Mouse (Mus musculus): ENCODE measurements around the gene Ngrn. TPM values are rescaled to one million over a fixed set of nuclear protein-coding genes. Genes with fewer than 3 reads are reported as not detected.

Ngrn gene
- polyA plus RNA-seq, 1 experiment from 2014 or later: 25.4 TPM

DNA sequence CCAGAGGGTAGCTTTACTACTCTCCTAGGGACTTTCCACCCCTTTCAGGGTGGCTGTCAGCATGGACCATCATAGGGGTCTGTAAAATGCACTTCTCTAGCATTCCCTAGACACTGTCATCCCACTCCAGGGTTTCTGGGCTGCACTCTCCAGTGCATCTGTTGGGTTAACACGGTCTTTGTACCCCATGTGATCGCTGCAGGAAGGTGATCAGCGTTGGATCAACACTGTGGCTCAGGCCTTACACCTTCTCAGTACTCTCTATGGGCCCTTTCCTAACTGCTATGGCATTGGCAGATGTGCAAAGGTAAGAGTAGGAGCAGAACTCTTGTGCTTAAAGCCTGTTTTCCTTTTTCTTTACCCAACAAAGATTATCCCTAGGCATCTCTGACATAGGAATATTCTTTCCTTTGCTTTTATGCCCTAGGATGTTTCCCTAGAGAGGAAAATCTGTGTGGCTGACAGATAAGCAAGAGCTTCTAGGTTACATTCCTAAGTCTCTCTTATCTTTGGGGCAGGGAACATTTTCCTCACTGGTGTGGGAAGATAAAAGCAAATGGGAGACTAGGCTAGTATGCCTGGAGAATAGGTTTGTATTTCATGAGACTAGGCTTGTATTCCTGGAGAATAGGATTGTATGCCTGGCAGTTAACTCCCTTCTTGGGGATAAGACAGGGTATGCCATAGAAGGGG lies 22.4 kb downstream of the Ngrn start:
- Histone ChIP-seq H3K9me3 (replicated peaks) (no peaks in the 10 kb centered on the region), H3K4me2 (peak overlapping the region; percentile 6; the same call in 1 of the 2 replicates), H3K9ac (no peak overlapping the region), H3K27ac (replicated peaks) (peak overlapping the region; percentile 51; the same call in 1 of the 2 replicates), H3K4me1 (replicated peaks) (peaks cover 26% of the 10 kb centered on the region), H3K27me3 (no peaks in the 10 kb centered on the region), H3K36me3 (replicated peaks) (peaks cover 71% of the 10 kb centered on the region), H3K4me3 (replicated peaks) (no peak overlapping the region)
- peak; percentile 33 for ATAC-seq (ENCODE audit: insufficient read depth)
- 71% methylated on average over 3 of the region's 3 CpGs for WGBS (ENCODE audit: insufficient replicate concordance)

DNA sequence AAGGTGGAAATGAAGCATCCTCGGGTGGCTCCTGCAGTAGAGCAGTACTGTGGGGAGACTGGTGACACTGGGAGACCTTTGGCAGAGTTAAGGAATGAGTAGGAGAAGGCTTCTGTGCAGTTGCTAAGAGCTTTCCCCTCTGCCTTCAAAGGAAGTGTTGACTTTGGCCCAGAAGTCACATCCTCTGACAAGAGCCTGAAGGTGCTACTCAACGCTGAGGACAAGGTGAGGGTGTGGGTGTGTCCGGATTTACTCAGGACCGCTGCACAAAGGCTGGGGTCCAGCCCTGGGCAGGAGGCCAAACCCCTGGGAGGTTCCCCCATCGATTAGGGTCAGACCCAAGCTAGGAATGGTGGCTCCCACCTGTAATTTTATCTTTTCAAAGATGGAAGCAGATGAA lies 23.4 kb downstream of the Ngrn start:
- Histone ChIP-seq H3K4me3 (replicated peaks) (no peak overlapping the region), H3K27ac (replicated peaks) (no peak overlapping the region), H3K4me1 (replicated peaks) (peaks cover 22% of the 10 kb centered on the region), H3K4me2 (no peak overlapping the region), H3K9me3 (replicated peaks) (no peaks in the 10 kb centered on the region), H3K27me3 (no peaks in the 10 kb centered on the region), H3K9ac (no peak overlapping the region), H3K36me3 (replicated peaks) (peaks cover 76% of the 10 kb centered on the region)
- 81% methylated on average over 5 of the region's 5 CpGs for WGBS (ENCODE audit: insufficient replicate concordance)
- no peak for ATAC-seq (ENCODE audit: insufficient read depth)

DNA sequence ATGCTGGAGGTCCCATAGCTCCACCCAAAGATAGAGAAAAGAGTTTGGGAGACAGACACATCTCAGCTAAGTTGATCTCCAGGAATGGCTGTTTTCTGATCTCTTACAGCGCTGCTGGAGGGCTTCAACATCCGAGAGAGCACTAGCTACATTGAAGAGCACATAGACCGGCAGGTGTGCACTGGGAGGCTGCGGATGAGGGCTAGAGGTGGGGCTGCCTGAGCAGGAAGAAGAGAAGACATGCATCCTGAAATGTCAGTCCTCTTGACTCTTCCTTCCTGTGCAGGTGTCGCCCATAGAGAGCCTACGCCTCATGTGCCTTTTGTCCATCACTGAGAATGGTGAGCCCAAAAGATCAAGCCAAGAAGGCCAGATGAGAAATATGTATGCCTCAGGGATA lies 24.7 kb downstream of the Ngrn start:
- WGBS (ENCODE audit: insufficient replicate concordance): 88% methylated on average over 6 of the region's 6 CpGs
- Histone ChIP-seq H3K9me3 (replicated peaks) (no peaks in the 10 kb centered on the region), H3K36me3 (replicated peaks) (peaks cover 70% of the 10 kb centered on the region)

DNA sequence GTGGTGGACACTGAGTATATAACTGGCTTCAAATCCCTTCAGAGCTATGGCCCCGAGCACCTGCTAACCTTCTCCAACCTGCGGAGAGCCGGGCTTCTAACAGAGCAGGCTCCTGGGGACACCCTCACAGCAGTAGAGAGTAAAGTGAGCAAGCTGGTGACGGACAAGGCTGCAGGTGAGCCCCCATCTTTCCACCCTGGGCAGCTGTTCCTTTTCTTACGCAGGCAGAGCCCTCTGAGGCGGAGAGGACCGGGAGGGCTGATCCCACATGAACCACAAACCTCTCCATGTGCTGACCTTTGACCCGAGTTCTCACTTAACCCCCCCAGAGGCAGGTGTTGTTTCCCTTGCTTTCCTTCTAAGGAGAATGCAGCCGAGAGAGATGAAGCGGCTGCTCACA lies 26.7 kb downstream of the Ngrn start:
- H3K4me1 ChIP-seq (replicated peaks): peaks cover 31% of the 10 kb centered on the region
- no peak overlapping the region for H3K9ac ChIP-seq
- no peak overlapping the region for H3K4me3 ChIP-seq (replicated peaks)
- H3K4me2 ChIP-seq: no peak overlapping the region
- peaks cover 61% of the 10 kb centered on the region for H3K36me3 ChIP-seq (replicated peaks)
- no peaks in the 10 kb centered on the region for H3K27me3 ChIP-seq
- 72% methylated on average over 10 of the region's 10 CpGs for WGBS (ENCODE audit: insufficient replicate concordance)
- H3K27ac ChIP-seq (replicated peaks): no peak overlapping the region
- ATAC-seq (ENCODE audit: insufficient read depth): no peak
- H3K9me3 ChIP-seq (replicated peaks): no peaks in the 10 kb centered on the region

More for the DNA sequence above, 24.7 kb downstream of the Ngrn start:
- Histone ChIP-seq H3K4me2 (no peak overlapping the region), H3K27ac (replicated peaks) (0 out of 2 replicates have a peak overlapping the region, but pooled peaks have one; percentile 14), H3K27me3 (no peaks in the 10 kb centered on the region), H3K4me3 (replicated peaks) (no peak overlapping the region), H3K9ac (no peak overlapping the region), H3K4me1 (replicated peaks) (peaks cover 22% of the 10 kb centered on the region)
- ATAC-seq (ENCODE audit: insufficient read depth): no peak

DNA sequence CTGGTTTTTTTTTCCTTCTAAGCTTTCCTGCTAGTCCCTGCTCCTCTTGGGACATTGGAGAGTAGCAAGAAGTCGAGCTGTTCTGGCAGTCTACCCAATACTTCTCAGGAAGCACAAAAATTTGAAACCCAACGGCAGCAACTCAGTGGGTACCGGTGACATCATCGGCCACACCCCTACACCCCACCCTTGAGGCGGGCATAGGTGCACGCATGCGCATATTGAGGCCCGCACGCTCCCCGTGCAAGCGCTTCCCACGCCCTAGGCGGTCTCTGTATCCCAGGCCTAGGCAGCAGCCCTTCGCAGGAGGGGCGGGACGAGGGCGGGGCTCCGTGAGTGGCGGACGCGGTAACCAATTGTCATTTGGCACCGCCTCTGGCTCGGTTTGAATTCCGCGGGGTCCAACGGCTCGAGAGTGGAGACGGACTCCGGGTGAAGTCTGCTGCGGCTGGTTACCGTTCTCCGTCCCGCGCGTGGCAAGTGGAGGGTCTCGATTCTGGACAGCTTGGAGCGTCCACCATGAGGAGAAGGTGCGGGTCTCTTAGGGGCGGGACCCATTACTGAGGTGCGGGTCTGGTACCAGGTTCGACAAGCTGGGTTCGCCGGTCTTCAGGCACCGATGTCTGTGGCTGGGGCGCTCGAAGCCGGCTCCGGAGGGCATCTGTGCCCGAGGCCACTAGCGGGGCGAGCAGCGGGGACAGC lies 33.2 kb downstream of the Ngrn start, which contains the start of gene Prc1:
Gene Prc1, plus strand, starts transcription at position 389 of the 702 bp plus-strand sequence.
- Histone ChIP-seq H3K9ac (peak within 1 kb of the TSS; percentile 97), H3K27me3 (no peaks in the 10 kb centered on the region), H3K4me1 (replicated peaks) (peaks cover 54% of the 10 kb centered on the region), H3K4me3 (replicated peaks) (peak within 1 kb of the TSS; percentile 83), H3K27ac (replicated peaks) (peak within 1 kb of the TSS; percentile 95), H3K9me3 (replicated peaks) (no peaks in the 10 kb centered on the region), H3K36me3 (replicated peaks) (peaks cover 42% of the 10 kb centered on the region), H3K4me2 (peak within 1 kb of the TSS; percentile 68)
- ATAC-seq (ENCODE audit: insufficient read depth): peak; percentile 99
- under 1% methylated on average over 52 of the region's 52 CpGs for WGBS (ENCODE audit: insufficient replicate concordance)

DNA sequence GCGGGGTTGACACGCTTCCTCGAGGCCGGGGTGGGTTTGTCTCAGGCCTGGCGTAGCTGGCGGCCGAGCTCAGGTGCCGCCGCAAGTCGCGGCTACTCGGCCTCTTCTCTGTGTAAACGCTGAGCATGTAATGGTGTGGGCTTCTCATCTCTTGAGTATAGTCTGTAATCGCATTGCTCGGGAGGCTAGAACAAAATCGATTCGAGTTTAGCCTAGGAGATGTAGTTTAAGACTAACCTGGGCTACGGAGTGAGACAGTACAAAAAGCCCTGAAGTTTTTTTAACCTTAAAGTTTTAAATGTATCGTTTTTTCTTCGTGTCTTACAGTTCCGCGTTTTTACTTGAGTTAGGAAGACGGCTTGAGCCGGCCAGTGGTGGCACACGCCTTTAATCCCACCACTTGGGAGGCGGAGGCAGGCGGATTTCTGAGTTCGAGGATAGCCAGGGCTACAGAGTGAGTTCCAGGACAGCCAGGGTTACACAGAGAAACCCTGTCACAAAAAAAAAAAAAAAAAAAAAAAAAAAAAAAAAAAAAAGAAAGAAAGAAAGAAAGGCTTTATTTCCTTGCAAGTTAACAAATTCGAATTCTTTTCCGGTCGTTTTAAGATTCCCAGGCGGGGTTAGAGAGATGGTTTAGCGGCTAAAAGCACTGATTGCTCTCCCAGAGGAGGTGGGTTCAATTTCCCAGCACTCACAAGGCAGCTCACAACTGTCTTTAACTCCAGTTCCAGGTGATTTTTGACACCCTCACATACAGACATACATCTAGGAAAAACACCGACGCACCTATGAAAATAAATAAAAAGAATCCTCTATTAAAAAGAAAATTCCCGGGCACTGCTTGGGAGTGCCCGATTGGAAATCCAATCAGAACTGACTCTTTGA lies 34.0 kb downstream of the Ngrn start:
- Histone ChIP-seq H3K27ac (replicated peaks) (peak overlapping the region; percentile 95), H3K4me1 (replicated peaks) (peaks cover 61% of the 10 kb centered on the region), H3K9ac (peak overlapping the region; percentile 97), H3K4me2 (peak overlapping the region; percentile 68), H3K27me3 (no peaks in the 10 kb centered on the region), H3K4me3 (replicated peaks) (peak overlapping the region; percentile 83), H3K36me3 (replicated peaks) (peaks cover 48% of the 10 kb centered on the region), H3K9me3 (replicated peaks) (no peaks in the 10 kb centered on the region)
- ATAC-seq (ENCODE audit: insufficient read depth): peak; percentile 54
- 7% methylated on average over 37 of the region's 37 CpGs for WGBS (ENCODE audit: insufficient replicate concordance)

DNA sequence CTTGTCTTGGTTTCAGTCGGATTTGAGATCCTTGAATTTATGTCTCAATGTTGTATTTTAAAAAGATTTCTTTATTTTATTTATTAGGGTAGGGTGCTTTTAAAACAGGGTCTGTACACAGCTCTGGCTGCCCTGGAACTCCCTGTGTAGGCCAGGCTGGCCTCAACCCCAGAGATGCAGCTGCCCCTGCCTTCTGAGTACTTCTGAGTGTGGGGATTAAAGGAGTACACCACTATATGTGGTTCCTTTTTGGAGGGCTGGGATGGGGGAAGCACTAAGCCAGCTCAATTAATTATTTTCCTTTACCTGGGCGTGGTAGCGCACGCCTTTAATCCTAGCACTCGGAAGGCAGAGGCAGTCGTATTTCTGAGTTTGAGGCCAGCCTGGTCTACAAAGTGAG lies 35.4 kb downstream of the Ngrn start:
- Histone ChIP-seq H3K36me3 (replicated peaks) (peaks cover 57% of the 10 kb centered on the region), H3K4me1 (replicated peaks) (peaks cover 61% of the 10 kb centered on the region)
- 83% methylated on average over 6 of the region's 6 CpGs for WGBS (ENCODE audit: insufficient replicate concordance)

DNA sequence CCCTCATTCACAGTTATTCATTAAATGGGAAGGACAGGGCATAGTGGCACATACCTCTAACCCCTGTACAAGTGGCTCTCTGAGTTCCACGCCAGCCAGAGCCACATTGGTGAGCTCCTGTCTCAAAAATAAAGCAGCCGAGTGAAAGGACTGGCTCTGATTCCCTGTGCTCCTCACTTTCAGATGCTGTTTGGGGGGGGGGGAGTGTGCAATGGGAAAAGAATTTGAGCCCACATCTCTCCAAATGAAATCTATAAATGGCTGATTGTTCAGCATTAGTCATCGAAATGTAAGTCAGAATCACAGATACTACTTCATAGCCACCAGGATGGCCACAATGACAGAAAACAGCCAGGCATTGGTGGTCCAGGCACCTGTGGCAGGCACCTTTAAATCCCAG lies 36.0 kb downstream of the Ngrn start:
- H3K4me1 ChIP-seq (replicated peaks): peaks cover 59% of the 10 kb centered on the region
- peaks cover 63% of the 10 kb centered on the region for H3K36me3 ChIP-seq (replicated peaks)
- H3K27ac ChIP-seq (replicated peaks): no peak overlapping the region
- no peak for ATAC-seq (ENCODE audit: insufficient read depth)
- 88% methylated on average over 3 of the region's 3 CpGs for WGBS (ENCODE audit: insufficient replicate concordance)
- no peaks in the 10 kb centered on the region for H3K27me3 ChIP-seq
- peak overlapping the region; percentile 25; the same call in 1 of the 2 replicates for H3K9ac ChIP-seq
- no peaks in the 10 kb centered on the region for H3K9me3 ChIP-seq (replicated peaks)
- peak overlapping the region; percentile 68 for H3K4me2 ChIP-seq
- peak overlapping the region; percentile 83 for H3K4me3 ChIP-seq (replicated peaks)

More for the DNA sequence above, 35.4 kb downstream of the Ngrn start:
- Histone ChIP-seq H3K9me3 (replicated peaks) (no peaks in the 10 kb centered on the region), H3K9ac (peak overlapping the region; percentile 97), H3K4me3 (replicated peaks) (peak overlapping the region; percentile 83), H3K27me3 (no peaks in the 10 kb centered on the region), H3K4me2 (peak overlapping the region; percentile 68), H3K27ac (replicated peaks) (peak overlapping the region; percentile 16; the same call in 1 of the 2 replicates)
- no peak for ATAC-seq (ENCODE audit: insufficient read depth)

DNA sequence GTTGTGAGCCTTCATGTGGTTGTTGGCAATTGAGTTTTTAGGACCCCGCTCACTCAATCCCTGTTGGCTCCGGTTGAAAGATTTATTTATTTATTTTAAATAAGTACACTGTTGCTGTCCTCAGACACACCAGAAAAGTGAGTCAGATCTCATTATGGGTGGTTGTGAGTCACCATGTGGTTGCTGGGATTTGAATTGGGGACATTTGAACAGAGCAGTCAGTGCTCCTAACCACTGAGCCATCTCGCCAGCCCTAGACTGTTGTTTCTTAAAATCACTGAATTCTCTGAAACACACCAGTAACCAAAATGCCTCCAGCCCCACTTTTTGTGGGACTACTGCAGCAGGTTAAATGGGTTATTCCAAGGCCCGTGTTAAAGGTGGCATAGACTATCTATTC lies 37.7 kb downstream of the Ngrn start:
- Histone ChIP-seq H3K27ac (replicated peaks) (no peak overlapping the region), H3K9ac (no peak overlapping the region), H3K4me1 (replicated peaks) (peaks cover 43% of the 10 kb centered on the region), H3K9me3 (replicated peaks) (no peaks in the 10 kb centered on the region), H3K36me3 (replicated peaks) (peaks cover 78% of the 10 kb centered on the region), H3K27me3 (no peaks in the 10 kb centered on the region), H3K4me3 (replicated peaks) (no peak overlapping the region; the same call in 1 of the 2 replicates), H3K4me2 (0 out of 2 replicates have a peak overlapping the region, but pooled peaks have one; percentile 68)
- 90% methylated on average over 4 of the region's 4 CpGs for WGBS (ENCODE audit: insufficient replicate concordance)
- no peak for ATAC-seq (ENCODE audit: insufficient read depth)

DNA sequence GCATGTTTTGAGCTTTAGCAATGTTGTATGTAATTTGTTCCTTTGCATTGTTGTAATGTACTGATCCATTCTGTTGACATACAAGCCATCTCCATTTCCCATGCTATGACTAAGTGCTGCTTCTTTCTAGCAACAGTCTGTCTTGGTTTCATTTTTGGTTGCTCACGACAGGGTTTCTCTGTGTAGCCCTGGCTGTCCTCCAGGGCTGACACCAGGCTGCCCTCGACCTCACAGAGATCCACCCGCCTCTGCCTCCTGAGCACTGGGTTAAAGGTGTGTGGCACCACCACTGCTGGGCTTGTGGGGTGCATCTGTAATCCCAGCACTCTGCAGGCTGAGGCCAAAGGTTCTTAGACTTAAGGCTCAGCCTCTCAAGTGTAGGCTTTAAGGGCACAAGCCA lies 38.6 kb downstream of the Ngrn start:
- H3K9ac ChIP-seq: no peak overlapping the region
- no peak overlapping the region for H3K27ac ChIP-seq (replicated peaks)
- H3K4me1 ChIP-seq (replicated peaks): peaks cover 41% of the 10 kb centered on the region
- no peaks in the 10 kb centered on the region for H3K9me3 ChIP-seq (replicated peaks)
- H3K36me3 ChIP-seq (replicated peaks): peaks cover 86% of the 10 kb centered on the region
- no peak for ATAC-seq (ENCODE audit: insufficient read depth)
- no peaks in the 10 kb centered on the region for H3K27me3 ChIP-seq
- 81% methylated on average over 3 of the region's 3 CpGs for WGBS (ENCODE audit: insufficient replicate concordance)
- no peak overlapping the region for H3K4me2 ChIP-seq
- no peak overlapping the region for H3K4me3 ChIP-seq (replicated peaks)

Measured in liver, embryonic 15.5 days (tissue).